Mouse (Mus musculus): ENCODE measurements at regions not wholly inside any gene's neighbourhood (a gene's known extent, or its start where the extent isn't known, plus 50 kb on each side); places are given as distances from the start of the nearest gene placed in this dataset.

GRCm38 (mm10) chr5:37980692-37981091, 57.9 kb upstream of the Stx18 start:
- no peak overlapping the region for H3K9ac ChIP-seq (ENCODE audit: low read length)
- H3K4me3 ChIP-seq (ENCODE audit: low read depth, low read length): no peak overlapping the region
- ATAC-seq (ENCODE audit: insufficient read depth, low FRiP score, low TSS enrichment) (no peak), DNase-seq (ENCODE audit: low spot score) (no peak)
- no peaks in the 10 kb centered on the region for H3K27me3 ChIP-seq (ENCODE audit: control insufficient read depth, insufficient read depth, low read length)
- no peaks in the 10 kb centered on the region for H3K36me3 ChIP-seq (ENCODE audit: control insufficient read depth, insufficient read depth, low read length)
- 74% methylated on average over 3 of the region's 3 CpGs for WGBS
- no peaks in the 10 kb centered on the region for H3K9me3 ChIP-seq (ENCODE audit: control insufficient read depth, low read length)
- H3K4me2 ChIP-seq (ENCODE audit: low read depth): no peak overlapping the region
- no peak overlapping the region for H3K27ac ChIP-seq (ENCODE audit: low read depth, low read length)
- no peaks in the 10 kb centered on the region for H3K4me1 ChIP-seq (ENCODE audit: control insufficient read depth, insufficient read depth, low read length)

GRCm38 (mm10) chr5:37976943-37977434, 61.6 kb upstream of the Stx18 start:
- H3K9ac ChIP-seq (ENCODE audit: low read length): no peak overlapping the region
- ATAC-seq (ENCODE audit: insufficient read depth, low FRiP score, low TSS enrichment) (no peak), DNase-seq (ENCODE audit: low spot score) (no peak)
- H3K27ac ChIP-seq (ENCODE audit: low read depth, low read length): no peak overlapping the region
- H3K9me3 ChIP-seq (ENCODE audit: control insufficient read depth, low read length): no peaks in the 10 kb centered on the region
- H3K4me3 ChIP-seq (ENCODE audit: low read depth, low read length): no peak overlapping the region
- H3K27me3 ChIP-seq (ENCODE audit: control insufficient read depth, insufficient read depth, low read length): no peaks in the 10 kb centered on the region
- no peaks in the 10 kb centered on the region for H3K36me3 ChIP-seq (ENCODE audit: control insufficient read depth, insufficient read depth, low read length)
- no peak overlapping the region for H3K4me2 ChIP-seq (ENCODE audit: low read depth)
- no peaks in the 10 kb centered on the region for H3K4me1 ChIP-seq (ENCODE audit: control insufficient read depth, insufficient read depth, low read length)
- 54% methylated on average over 4 of the region's 4 CpGs for WGBS

GRCm38 (mm10) chr5:37972980-37973545, 65.5 kb upstream of the Stx18 start:
- H3K9ac ChIP-seq (ENCODE audit: low read length): no peak overlapping the region
- DNase-seq (ENCODE audit: low spot score) (no peak), ATAC-seq (ENCODE audit: insufficient read depth, low FRiP score, low TSS enrichment) (no peak)
- H3K27me3 ChIP-seq (ENCODE audit: control insufficient read depth, insufficient read depth, low read length): peaks cover 11% of the 10 kb centered on the region
- H3K36me3 ChIP-seq (ENCODE audit: control insufficient read depth, insufficient read depth, low read length): no peaks in the 10 kb centered on the region
- no peaks in the 10 kb centered on the region for H3K4me1 ChIP-seq (ENCODE audit: control insufficient read depth, insufficient read depth, low read length)
- H3K27ac ChIP-seq (ENCODE audit: low read depth, low read length): no peak overlapping the region
- H3K4me3 ChIP-seq (ENCODE audit: low read depth, low read length): no peak overlapping the region
- WGBS: 74% methylated on average over 7 of the region's 7 CpGs
- H3K4me2 ChIP-seq (ENCODE audit: low read depth): no peak overlapping the region
- H3K9me3 ChIP-seq (ENCODE audit: control insufficient read depth, low read length): no peaks in the 10 kb centered on the region

- ATAC-seq (ENCODE audit: insufficient read depth, low FRiP score, low TSS enrichment): no peak
- Histone ChIP-seq H3K27me3 (ENCODE audit: control insufficient read depth, insufficient read depth, low read length) (peaks cover 22% of the 10 kb centered on the region), H3K4me3 (ENCODE audit: low read depth, low read length) (no peak overlapping the region)
Observed at GRCm38 (mm10) chr5:37971724-37972123, 66.8 kb upstream of the Stx18 start.

GRCm38 (mm10) chr5:37968596-37968995, 69.9 kb upstream of the Stx18 start:
- ATAC-seq (ENCODE audit: insufficient read depth, low FRiP score, low TSS enrichment) (no peak), DNase-seq (ENCODE audit: low spot score) (no peak)
- H3K4me3 ChIP-seq (ENCODE audit: low read depth, low read length): no peak overlapping the region
- H3K9me3 ChIP-seq (ENCODE audit: control insufficient read depth, low read length): no peaks in the 10 kb centered on the region
- H3K4me2 ChIP-seq (ENCODE audit: low read depth): no peak overlapping the region
- H3K27ac ChIP-seq (ENCODE audit: low read depth, low read length): no peak overlapping the region
- no peak overlapping the region for H3K9ac ChIP-seq (ENCODE audit: low read length)
- no peaks in the 10 kb centered on the region for H3K36me3 ChIP-seq (ENCODE audit: control insufficient read depth, insufficient read depth, low read length)
- peaks cover 22% of the 10 kb centered on the region for H3K27me3 ChIP-seq (ENCODE audit: control insufficient read depth, insufficient read depth, low read length)
- H3K4me1 ChIP-seq (ENCODE audit: control insufficient read depth, insufficient read depth, low read length): peaks cover 8% of the 10 kb centered on the region; the same call in 1 of the 2 replicates
- 15% methylated on average over 10 of the region's 10 CpGs for WGBS

More at GRCm38 (mm10) chr5:37971724-37972123, 66.8 kb upstream of the Stx18 start:
- Histone ChIP-seq H3K27ac (ENCODE audit: low read depth, low read length) (no peak overlapping the region), H3K9ac (ENCODE audit: low read length) (no peak overlapping the region), H3K4me2 (ENCODE audit: low read depth) (no peak overlapping the region), H3K4me1 (ENCODE audit: control insufficient read depth, insufficient read depth, low read length) (peaks cover 8% of the 10 kb centered on the region; the same call in 1 of the 2 replicates), H3K9me3 (ENCODE audit: control insufficient read depth, low read length) (no peaks in the 10 kb centered on the region), H3K36me3 (ENCODE audit: control insufficient read depth, insufficient read depth, low read length) (no peaks in the 10 kb centered on the region)
- 71% methylated on average over 11 of the region's 11 CpGs for WGBS
- no peak for DNase-seq (ENCODE audit: low spot score)

GRCm38 (mm10) chr5:37967914-37968375, 70.6 kb upstream of the Stx18 start:
- H3K9me3 ChIP-seq (ENCODE audit: control insufficient read depth, low read length): no peaks in the 10 kb centered on the region
- DNase-seq (ENCODE audit: low spot score) (peak; percentile 35), ATAC-seq (ENCODE audit: insufficient read depth, low FRiP score, low TSS enrichment) (no peak)
- H3K4me2 ChIP-seq (ENCODE audit: low read depth): peak overlapping the region; percentile 6; the same call in 1 of the 2 replicates
- H3K9ac ChIP-seq (ENCODE audit: low read length): no peak overlapping the region
- H3K4me3 ChIP-seq (ENCODE audit: low read depth, low read length): no peak overlapping the region
- H3K27me3 ChIP-seq (ENCODE audit: control insufficient read depth, insufficient read depth, low read length): peaks cover 22% of the 10 kb centered on the region
- H3K27ac ChIP-seq (ENCODE audit: low read depth, low read length): no peak overlapping the region
- H3K36me3 ChIP-seq (ENCODE audit: control insufficient read depth, insufficient read depth, low read length): no peaks in the 10 kb centered on the region
- 7% methylated on average over 14 of the region's 14 CpGs for WGBS
- H3K4me1 ChIP-seq (ENCODE audit: control insufficient read depth, insufficient read depth, low read length): peaks cover 8% of the 10 kb centered on the region; the same call in 1 of the 2 replicates

- WGBS: 5% methylated on average over 23 of the region's 23 CpGs
- no peaks in the 10 kb centered on the region for H3K9me3 ChIP-seq (ENCODE audit: control insufficient read depth, low read length)
- H3K27ac ChIP-seq (ENCODE audit: low read depth, low read length): no peak overlapping the region
- H3K36me3 ChIP-seq (ENCODE audit: control insufficient read depth, insufficient read depth, low read length): no peaks in the 10 kb centered on the region
- peak; percentile 31 for DNase-seq (ENCODE audit: low spot score)
- H3K4me3 ChIP-seq (ENCODE audit: low read depth, low read length): no peak overlapping the region
- no peak overlapping the region for H3K9ac ChIP-seq (ENCODE audit: low read length)
- peaks cover 22% of the 10 kb centered on the region for H3K27me3 ChIP-seq (ENCODE audit: control insufficient read depth, insufficient read depth, low read length)
- H3K4me2 ChIP-seq (ENCODE audit: low read depth): peak overlapping the region; percentile 6; the same call in 1 of the 2 replicates
- peaks cover 10% of the 10 kb centered on the region; the same call in 1 of the 2 replicates for H3K4me1 ChIP-seq (ENCODE audit: control insufficient read depth, insufficient read depth, low read length)
- ATAC-seq (ENCODE audit: insufficient read depth, low FRiP score, low TSS enrichment): no peak
Observed at GRCm38 (mm10) chr5:37967106-37967913, 71.2 kb upstream of the Stx18 start.

GRCm38 (mm10) chr5:37963688-37964087, 74.9 kb upstream of the Stx18 start:
- H3K9ac ChIP-seq (ENCODE audit: low read length): no peak overlapping the region
- peaks cover 16% of the 10 kb centered on the region for H3K27me3 ChIP-seq (ENCODE audit: control insufficient read depth, insufficient read depth, low read length)
- ATAC-seq (ENCODE audit: insufficient read depth, low FRiP score, low TSS enrichment): no peak
- WGBS: 79% methylated on average over 8 of the region's 8 CpGs
- H3K9me3 ChIP-seq (ENCODE audit: control insufficient read depth, low read length): no peaks in the 10 kb centered on the region
- no peak overlapping the region for H3K27ac ChIP-seq (ENCODE audit: low read depth, low read length)
- no peak overlapping the region for H3K4me3 ChIP-seq (ENCODE audit: low read depth, low read length)
- peaks cover 10% of the 10 kb centered on the region; the same call in 1 of the 2 replicates for H3K4me1 ChIP-seq (ENCODE audit: control insufficient read depth, insufficient read depth, low read length)
- no peaks in the 10 kb centered on the region for H3K36me3 ChIP-seq (ENCODE audit: control insufficient read depth, insufficient read depth, low read length)
- H3K4me2 ChIP-seq (ENCODE audit: low read depth): no peak overlapping the region
- DNase-seq (ENCODE audit: low spot score): no peak

Measured in neural tube, embryonic 11.5 days (tissue).